Mouse (Mus musculus) right cerebral cortex, adult 18-20 months (tissue): ENCODE measurements around the gene Hapln4.
"Not testable (repeated sequence)": the region's sequence is repeated elsewhere in the genome, so short reads cannot be mapped to it uniquely, and the experiment has no call there.

Experiments used
- DNase-seq: peaks from one replicate; pipeline ENCODE4 v3.0.0; 2022; ENCODE audit warnings: mixed read lengths

The Hapln4 gene

GRCm38 (mm10) chr8:70083285-70083684, at the start of gene Hapln4:
Gene Hapln4 (plus strand): TSS chr8:70083457.
- peak; percentile 84 for DNase-seq

DNA sequence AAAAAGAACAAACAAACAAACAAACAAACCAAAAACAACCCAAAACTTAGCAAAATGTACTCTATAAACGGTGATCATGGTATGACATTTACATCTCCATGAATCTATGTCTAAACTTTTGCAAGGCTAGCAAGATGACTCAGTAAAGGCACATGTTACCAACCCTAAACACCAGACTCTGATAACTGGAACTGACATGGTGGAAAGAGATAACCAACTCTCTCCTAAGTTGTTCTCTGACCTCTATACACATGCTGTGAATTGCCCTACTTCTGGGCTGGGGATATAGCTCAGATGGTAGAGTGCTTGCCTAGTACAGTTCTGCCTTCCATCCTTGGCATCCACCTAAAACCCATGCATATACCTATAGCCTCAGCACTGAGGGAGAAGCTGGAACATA, 45.3 kb upstream of the Hapln4 start:
- no peak for DNase-seq

GRCm38 (mm10) chr8:70041885-70042546, 41.2 kb upstream of the Hapln4 start:
- DNase-seq: no peak

DNA sequence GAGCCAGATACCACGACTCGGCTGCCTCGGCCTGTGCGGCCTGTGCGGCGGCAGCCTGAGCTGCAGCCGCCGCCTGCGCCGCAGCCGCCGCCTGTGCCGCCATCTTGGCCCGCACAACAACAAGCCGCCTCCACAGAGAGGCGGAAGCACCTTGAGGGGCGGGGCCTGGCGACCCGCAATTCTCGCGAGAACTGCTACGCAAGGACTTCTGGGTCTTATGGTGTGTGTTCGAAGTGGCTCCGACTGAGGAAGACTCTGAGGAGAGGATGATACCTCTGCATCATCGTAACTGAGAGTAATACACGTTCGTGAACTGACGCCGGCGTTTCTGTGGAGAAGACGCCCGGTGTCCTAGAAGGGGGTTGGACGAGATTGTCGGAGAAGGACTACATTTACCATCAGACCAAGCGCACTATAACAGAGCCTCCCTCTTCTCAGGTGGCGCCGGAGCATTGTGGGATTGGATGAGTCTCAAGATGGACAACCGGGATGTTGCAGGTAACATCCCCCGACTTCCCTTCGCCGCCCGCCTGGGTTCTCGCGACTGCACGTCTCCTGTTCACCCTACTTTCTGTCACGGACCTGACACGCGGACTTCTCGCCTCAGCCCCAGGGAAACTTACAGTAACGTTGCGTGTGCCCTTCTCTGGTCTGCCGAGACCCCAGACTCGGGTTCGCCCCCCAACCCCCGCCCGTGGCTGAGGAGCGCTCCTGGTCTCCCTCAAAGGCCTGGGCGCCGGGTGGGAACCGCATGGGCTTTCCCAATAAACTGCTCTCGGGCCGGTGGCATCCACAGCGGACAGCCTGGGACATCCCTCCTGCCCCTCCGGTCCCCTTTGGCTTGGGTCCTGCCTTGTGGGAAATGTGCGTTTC, 40.4 kb upstream of the Hapln4 start, which contains the start of the genes Mau2 and Sugp1:
Gene Mau2, minus strand, starts transcription at position 152 of the 873 bp plus-strand sequence.
Gene Sugp1, plus strand, starts transcription at position 231 of the 873 bp plus-strand sequence.
- peak; percentile 95 for DNase-seq

DNA sequence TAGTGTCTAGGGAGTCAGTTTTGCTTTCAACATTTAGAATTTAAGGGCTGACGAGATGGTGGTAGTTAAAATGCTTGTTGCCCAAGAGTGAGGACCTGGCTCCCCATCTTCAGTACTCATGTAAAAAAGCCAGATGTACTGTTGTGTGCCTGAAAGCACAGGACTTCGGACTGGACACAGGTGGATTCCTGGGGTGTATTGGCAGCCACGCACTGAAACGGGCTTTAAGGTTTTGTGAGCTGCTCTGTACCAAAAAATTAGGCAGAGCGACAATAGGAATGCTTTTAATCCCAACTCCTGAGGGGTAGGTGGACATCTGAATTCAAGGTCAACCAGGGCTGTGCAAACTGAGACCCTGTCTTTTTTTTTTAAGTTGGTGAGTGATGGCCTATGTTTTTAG, 39.3 kb upstream of the Hapln4 start:
- DNase-seq: no peak

GRCm38 (mm10) chr8:70049662-70050061, 33.6 kb upstream of the Hapln4 start:
- no peak for DNase-seq

GRCm38 (mm10) chr8:70050434-70050833, 32.8 kb upstream of the Hapln4 start:
- not testable (repeated sequence) for DNase-seq

- DNase-seq: no peak
These were observed 25.5 kb upstream of the Hapln4 start for GRCm38 (mm10) chr8:70057721-70058120.

DNA sequence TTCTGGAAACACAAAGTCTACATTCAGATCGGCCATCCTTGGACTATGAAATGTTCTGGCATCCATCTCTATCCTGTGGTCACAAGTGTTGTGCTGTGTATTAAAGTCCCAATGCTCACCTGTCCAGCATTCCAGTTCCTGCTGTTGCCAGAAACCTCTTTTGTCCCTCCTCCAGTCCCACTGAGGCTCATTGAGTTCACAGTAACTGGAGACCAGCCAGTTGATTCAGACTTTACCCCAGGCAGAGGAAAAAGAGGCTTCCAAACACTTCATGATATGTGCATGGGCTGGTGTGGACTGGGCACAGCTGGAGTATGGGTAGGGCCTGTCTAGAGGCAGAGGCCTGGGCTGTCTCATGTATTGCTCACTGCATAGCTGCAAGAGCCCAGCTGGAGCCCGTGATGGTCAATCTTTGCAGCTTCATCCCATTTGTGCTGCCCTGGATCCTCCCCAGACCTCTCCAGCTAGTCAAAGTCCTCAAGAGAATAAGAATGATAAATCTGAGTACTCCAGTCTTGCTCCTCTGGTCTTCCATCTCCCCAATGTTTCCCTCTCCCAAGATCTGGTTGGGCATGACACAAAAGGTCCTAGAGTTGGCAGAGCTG, 11.3 kb upstream of the Hapln4 start:
- no peak for DNase-seq

GRCm38 (mm10) chr8:70072441-70073069, 10.7 kb upstream of the Hapln4 start, which contains the start of gene Tm6sf2:
Gene Tm6sf2 (plus strand): TSS chr8:70072924.
- DNase-seq: no peak

- DNase-seq: no peak
These were observed 10.1 kb upstream of the Hapln4 start for GRCm38 (mm10) chr8:70073120-70073519.

- no peak for DNase-seq
These were observed 9.6 kb upstream of the Hapln4 start for GRCm38 (mm10) chr8:70073682-70074081.

DNA sequence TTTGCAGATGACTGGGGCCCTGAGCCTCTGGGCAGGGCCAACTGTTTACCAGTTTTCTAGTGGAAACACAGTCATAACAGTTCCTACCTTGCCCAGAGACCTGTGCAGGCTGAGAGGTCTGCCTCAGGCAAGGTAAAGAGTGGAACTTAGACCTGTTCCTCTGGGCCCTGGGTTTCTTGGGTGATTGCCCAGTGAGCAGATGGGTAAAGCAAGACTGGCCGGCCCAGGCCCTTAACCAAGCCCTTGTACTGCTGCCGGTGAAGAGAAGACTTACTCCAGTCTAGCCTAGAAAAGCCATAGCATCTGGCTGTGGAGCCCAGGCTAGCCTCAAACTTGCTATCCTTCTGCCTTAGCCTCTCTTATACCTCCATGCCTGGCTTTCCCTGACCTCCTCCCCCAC, 1.3 kb upstream of the Hapln4 start:
- no peak for DNase-seq

DNA sequence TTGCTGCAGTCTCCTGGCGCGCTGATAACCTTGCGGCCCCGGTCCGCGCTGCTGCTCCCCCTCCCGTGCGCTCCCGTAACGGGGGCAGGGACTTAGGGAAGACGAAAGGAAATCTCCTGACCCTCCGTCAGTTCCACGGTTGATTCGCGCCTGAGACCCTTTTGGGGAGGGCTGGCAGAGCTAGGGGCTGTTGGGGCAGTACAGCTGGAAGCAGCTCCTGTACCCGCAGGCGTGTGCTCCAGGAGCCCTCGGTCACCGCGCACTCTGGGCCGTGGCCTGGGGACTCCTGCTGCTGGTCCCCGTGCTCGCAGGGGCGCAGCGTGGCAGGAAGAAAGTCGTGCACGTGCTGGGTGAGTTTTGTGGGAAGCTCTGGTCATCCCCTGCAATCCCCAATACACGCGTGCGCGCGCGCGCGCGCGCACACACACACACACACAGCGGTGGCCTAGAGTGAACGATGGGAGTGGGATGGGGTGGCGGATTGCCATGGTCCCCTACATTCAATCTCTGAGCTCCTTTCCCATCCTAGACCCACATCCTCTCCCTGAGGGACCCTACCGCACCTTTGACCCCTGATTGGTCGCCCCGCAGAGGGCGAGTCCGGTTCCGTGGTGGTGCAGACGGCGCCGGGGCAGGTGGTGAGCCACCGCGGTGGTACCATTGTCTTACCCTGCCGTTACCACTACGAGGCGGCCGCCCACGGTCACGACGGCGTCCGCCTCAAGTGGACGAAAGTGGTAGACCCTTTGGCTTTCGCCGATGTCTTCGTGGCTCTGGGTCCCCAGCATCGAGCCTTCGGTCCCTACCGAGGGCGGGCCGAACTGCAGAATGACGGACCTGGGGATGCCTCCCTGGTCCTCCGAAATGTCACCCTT, 1.2 kb downstream of the Hapln4 start:
- no peak for DNase-seq

GRCm38 (mm10) chr8:70086151-70086550, 2.9 kb downstream of the Hapln4 start:
- no peak for DNase-seq

DNA sequence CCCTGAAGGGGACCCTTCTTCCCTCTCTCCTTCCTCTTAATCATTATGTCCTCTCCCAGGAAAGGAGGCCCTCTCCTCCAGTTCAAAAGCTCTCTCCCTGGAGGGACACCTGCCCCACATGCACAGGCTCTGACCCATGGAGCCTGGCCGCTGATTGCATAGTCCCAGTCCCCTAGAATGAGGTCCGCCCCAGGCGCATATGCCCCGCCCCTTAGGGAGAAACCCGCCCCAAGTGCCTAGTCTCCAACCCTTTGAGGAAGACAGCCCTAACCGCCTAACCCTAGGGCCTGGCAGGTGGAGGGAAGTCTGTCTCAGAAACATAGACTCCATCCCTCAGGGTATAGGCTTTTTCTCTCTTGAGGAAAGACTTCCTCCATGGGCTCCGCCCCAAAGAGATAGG, 4.0 kb downstream of the Hapln4 start:
- DNase-seq: no peak

- peak; percentile 69 for DNase-seq
These were observed 4.8 kb downstream of the Hapln4 start for GRCm38 (mm10) chr8:70087836-70088650.

DNA sequence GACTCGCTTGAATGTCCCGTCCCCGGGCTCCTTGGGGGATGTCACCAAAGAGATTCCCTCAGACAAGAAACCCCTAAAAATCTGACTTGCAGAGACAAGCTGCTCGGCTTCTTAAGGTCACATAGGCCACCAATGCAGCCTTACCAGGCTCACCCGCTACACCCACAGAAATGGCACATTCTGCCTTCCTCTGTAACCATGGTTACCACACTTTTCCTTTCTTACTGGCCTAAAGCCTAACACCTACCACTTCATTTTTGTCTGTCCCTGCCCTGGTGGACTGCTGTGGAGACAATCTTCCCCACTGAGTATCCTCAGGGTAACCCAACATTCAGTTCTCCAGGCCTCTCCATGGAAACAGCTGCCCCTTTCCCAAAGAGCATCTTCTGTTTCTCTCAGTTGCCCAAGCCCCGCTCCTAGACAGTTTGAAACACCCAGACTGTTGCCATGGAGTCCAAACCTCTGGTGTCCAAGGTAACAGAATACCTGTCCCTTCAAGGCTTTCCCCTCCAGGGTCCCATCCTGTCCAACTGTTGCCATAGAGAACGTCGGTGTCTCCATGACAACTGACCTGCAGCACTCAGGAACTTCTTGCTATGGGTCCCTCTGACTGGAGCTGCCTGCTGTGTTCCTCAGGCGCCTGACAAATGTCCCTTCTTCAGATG, 6.2 kb downstream of the Hapln4 start:
- DNase-seq: peak; percentile 37

GRCm38 (mm10) chr8:70092786-70093185, 9.5 kb downstream of the Hapln4 start:
- no peak for DNase-seq

DNA sequence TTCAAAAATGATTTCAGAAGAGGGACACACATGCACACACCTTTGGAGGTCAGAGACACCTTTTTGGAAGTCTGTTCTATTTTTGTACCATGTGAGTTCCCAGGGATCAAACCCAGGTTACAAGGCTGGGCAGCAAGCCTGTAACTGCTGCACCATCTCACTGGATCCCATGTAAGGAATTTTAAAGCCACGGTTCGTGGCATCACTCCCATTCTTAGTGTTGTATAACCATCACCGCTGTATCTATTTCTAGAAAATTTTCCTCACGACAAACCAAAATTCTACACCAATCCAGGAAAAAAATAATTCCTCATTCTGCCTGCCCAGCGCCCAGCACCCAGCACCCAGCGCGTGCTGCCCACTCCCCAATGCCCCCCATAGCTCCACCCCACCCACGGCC, 16.0 kb downstream of the Hapln4 start:
- DNase-seq: peak; percentile 70
